Mouse (Mus musculus): ENCODE measurements around the gene 1700029H14Rik.

DNA sequence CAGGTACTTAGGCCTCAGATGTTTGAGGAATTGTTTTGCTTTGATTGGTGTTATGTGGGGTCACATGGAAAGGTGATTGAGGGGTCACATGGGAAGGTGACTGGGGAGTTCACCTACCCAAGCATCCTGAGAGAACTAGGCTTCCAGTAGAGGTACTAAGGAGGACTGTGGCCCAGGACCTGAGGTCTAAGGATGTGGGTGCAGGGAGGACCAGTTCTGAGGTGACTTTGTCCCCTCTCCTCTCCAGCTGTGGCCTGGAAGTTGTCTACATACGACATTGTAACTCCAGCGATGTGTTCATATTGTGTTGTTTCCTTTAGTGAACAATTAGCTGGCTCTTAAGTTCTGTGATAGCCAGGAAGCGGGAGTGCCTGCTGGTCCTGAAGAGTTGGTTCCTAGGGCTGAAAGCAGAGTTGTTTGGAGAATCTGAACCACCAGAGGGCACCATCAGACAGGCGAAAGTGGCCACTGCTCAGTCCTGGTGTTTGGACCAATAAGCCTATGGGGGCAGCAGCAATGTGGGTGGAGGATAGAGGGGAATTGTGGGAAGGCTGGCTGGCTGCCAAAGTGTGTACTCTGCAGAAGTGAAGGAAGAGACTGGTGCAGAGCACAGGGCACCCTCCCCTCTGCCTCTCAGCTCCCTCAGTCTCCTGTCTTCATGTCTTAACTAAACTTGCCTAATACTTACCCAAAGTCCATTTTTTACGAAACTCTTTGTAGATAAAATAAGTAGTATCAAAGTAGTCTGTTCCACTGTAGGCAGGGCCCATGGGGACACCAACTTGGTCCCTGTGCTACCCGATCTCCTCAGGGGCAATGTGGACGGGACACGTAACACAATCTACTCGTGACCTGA, 11.3 kb downstream of the 1700029H14Rik start:
- TF ChIP-seq POLR2A (IDR thresholded peaks at IDR 0.05; ENCODE audit: low read depth, low read length) (no peak), CTCF (IDR thresholded peaks at IDR 0.05; ENCODE audit: extremely low read depth, insufficient read depth, insufficient read length, insufficient replicate concordance) (peak; percentile 94; the same call in 1 of the 2 replicates)
